25 mouse cellular contexts compared by ENCODE assay signal in genomic region chr14:47165741-47166140, GRCm38 (mm10). TPM values are rescaled to one million over a fixed set of nuclear protein-coding genes. Genes with fewer than 3 reads are reported as not detected.
A peak's percentile ranks its signal among the peaks of the same experiment; 100 is the strongest.
DNase-seq lines count a peak whose midpoint lies in the region; ATAC-seq and TF ChIP-seq lines count a peak whose summit lies in the region.
"Had no signal": no experiment of that assay in that cellular context is flagged by ENCODE, and none has a peak within 500 bp of the region (broad histone marks: within the 10 kb centered on the region; RNA-seq: fewer than 3 reads in every experiment).

No protein-coding gene starts in this region.

- 81% methylated on average over 5 of the region's 5 CpGs for WGBS in lung, postnatal 0 days

- ATAC-seq in activated CD4-positive, CD25-positive, alpha-beta regulatory T cell, adult 4 months, result peak; percentile 15
- ATAC-seq in neutrophil, adult 5-6 weeks (ENCODE audit: extremely low read depth, insufficient number of reproducible peaks, low FRiP score, poor library complexity, severe bottlenecking), result peak; percentile 72; the same call in 1 of the 2 replicates
- ATAC-seq in lung, postnatal 0 days, result no peak
- ATAC-seq: forebrain, embryonic 14.5 days had no signal

- H3K27me3 ChIP-seq in lung, postnatal 0 days (replicated peaks; ENCODE audit: insufficient read depth, low read length), result no peaks in the 10 kb centered on the region
- H3K27me3 ChIP-seq: embryonic facial prominence, embryonic 15.5 days; heart, embryonic 15.5 days had no signal

- TF ChIP-seq EP300 in lung, postnatal 0 days (IDR thresholded peaks at IDR 0.05), result no peak

- intact Hi-C loops in gastrocnemius, postnatal 36 days (cut with DNase I), result no loop called here
- intact Hi-C loops in left cerebral cortex, postnatal 10 days (cut with DNase I), result no loop called here

- H3K9me3 ChIP-seq in lung, postnatal 0 days (ENCODE audit: low read length), result no peaks in the 10 kb centered on the region
- H3K9me3 ChIP-seq: embryonic facial prominence, embryonic 15.5 days; forebrain, embryonic 10.5 days; heart, embryonic 15.5 days; hindbrain, embryonic 10.5 days had no signal

- H3K36me3 ChIP-seq in lung, postnatal 0 days (ENCODE audit: insufficient read depth, low read length), result no peaks in the 10 kb centered on the region
- H3K36me3 ChIP-seq: embryonic facial prominence, embryonic 15.5 days; forebrain, embryonic 10.5 days; heart, embryonic 15.5 days; hindbrain, embryonic 10.5 days had no signal

- H3K27ac ChIP-seq in lung, postnatal 0 days (ENCODE audit: low read length), result no peak overlapping the region
- H3K27ac ChIP-seq: embryonic facial prominence, embryonic 15.5 days; forebrain, embryonic 10.5 days; gastrocnemius, adult 2 months; heart, adult 2 months; heart, embryonic 15.5 days; hindbrain, embryonic 10.5 days; hindbrain, embryonic 14.5 days had no signal

- no peak for TF ChIP-seq CTCF in lung, postnatal 0 days (IDR thresholded peaks at IDR 0.05)

- peak; percentile 29 to 53 for DNase-seq in spleen, postnatal 36 days (ENCODE audit: low spot score in 2 of 2)
- no peak for DNase-seq in spleen, postnatal 10 days (ENCODE audit: low spot score in 2 of 2)
- DNase-seq in gastrocnemius, postnatal 36 days, result no peak
- no peak for DNase-seq in lung, postnatal 0 days (ENCODE audit: low spot score)
- no peak for DNase-seq in left cerebral cortex, postnatal 10 days (ENCODE audit: extremely low spot score in 1 of 2, low spot score in 2 of 2)
- DNase-seq: adrenal gland, adult 8-10 months; adrenal gland, postnatal 36 days; cerebellum, adult 11 months; cerebellum, adult 8-10 months; cerebellum, postnatal 14 days; embryo, embryonic 11 days; gastrocnemius, adult 2 months; gastrocnemius, postnatal 25 days; heart, adult 2 months; heart, postnatal 14 days had no signal

- no peaks in the 10 kb centered on the region for H3K4me1 ChIP-seq in lung, postnatal 0 days (ENCODE audit: insufficient read depth, low read depth, low read length)
- H3K4me1 ChIP-seq: embryonic facial prominence, embryonic 15.5 days; forebrain, embryonic 10.5 days; hindbrain, embryonic 10.5 days had no signal

- no peak overlapping the region for H3K4me3 ChIP-seq in lung, postnatal 0 days (ENCODE audit: low read depth, low read length)
- H3K4me3 ChIP-seq: embryonic facial prominence, embryonic 15.5 days; erythroblast, embryonic 14.5 days; forebrain, embryonic 10.5 days; gastrocnemius, adult 2 months; heart, adult 2 months; heart, embryonic 15.5 days; hindbrain, embryonic 10.5 days had no signal

- no peak overlapping the region for H3K4me2 ChIP-seq in lung, postnatal 0 days (replicated peaks; ENCODE audit: low read depth, low read length)
- H3K4me2 ChIP-seq: embryonic facial prominence, embryonic 15.5 days; heart, embryonic 11.5 days; heart, embryonic 15.5 days; hindbrain, embryonic 14.5 days had no signal

- H3K9ac ChIP-seq in lung, postnatal 0 days (replicated peaks; ENCODE audit: low read depth), result no peak overlapping the region
- H3K9ac ChIP-seq: embryonic facial prominence, embryonic 15.5 days; heart, embryonic 15.5 days; hindbrain, embryonic 14.5 days had no signal

RNA-seq across cellular contexts. Expression of gene Gch1, which starts 23.5 kb away (rescaled TPM):
- polyA plus RNA-seq in activated CD4-positive, CD25-positive, alpha-beta regulatory T cell, adult 4 months (2017; shearing (Covaris generic)), result 1 to 10 TPM; 2.1 to 2.4 TPM
- total RNA-seq in neutrophil, adult 5-6 weeks (2017), result 12.3 and 12.8 TPM in 2 replicates
- 1 to 10 TPM; 2.0 to 2.6 TPM for total RNA-seq in gastrocnemius, postnatal 36 days (2021)
- polyA plus RNA-seq in lung, postnatal 0 days (2015; fragmentation: Nextera tagmentation; extraction: Ambion mirVana), result 9.7 and 11.6 TPM in 2 replicates
- total RNA-seq in left cerebral cortex, postnatal 10 days (2021), result 1 to 10 TPM; 1.1 to 1.4 TPM

Comparison
In these comparisons a context has a peak if more than half of its experiments do, and no peak if none do; other contexts are left out.
1. DNase-seq: peak in spleen, postnatal 36 days (2 of 2); none in spleen, postnatal 10 days (0 of 2), gastrocnemius, postnatal 36 days (0 of 2), lung, postnatal 0 days (single experiment) and left cerebral cortex, postnatal 10 days (0 of 2).